ENCODE assay signal across 9 mouse cellular contexts in genomic region chr5:104131544-104131943, GRCm38 (mm10). TPM values are rescaled to one million over a fixed set of nuclear protein-coding genes. Genes with fewer than 3 reads are reported as not detected.
A peak's percentile ranks its signal among the peaks of the same experiment; 100 is the strongest.
DNase-seq lines count a peak whose midpoint lies in the region; ATAC-seq and TF ChIP-seq lines count a peak whose summit lies in the region.
"Had no signal": no experiment of that assay in that cellular context is flagged by ENCODE, and none has a peak within 500 bp of the region (broad histone marks: within the 10 kb centered on the region; RNA-seq: fewer than 3 reads in every experiment).

No protein-coding gene starts in this region.

- H3K9ac ChIP-seq in hindbrain, postnatal 0 days (replicated peaks; ENCODE audit: low read length) = no peak overlapping the region
- H3K9ac ChIP-seq in hindbrain, embryonic 12.5 days = no peak overlapping the region
- H3K9ac ChIP-seq in forebrain, embryonic 15.5 days (replicated peaks) = no peak overlapping the region

- H3K4me3 ChIP-seq in hindbrain, postnatal 0 days (ENCODE audit: low read length) = no peak overlapping the region
- H3K4me3 ChIP-seq in hindbrain, embryonic 12.5 days = no peak overlapping the region
- no peak overlapping the region for H3K4me3 ChIP-seq in forebrain, embryonic 15.5 days

- no peaks in the 10 kb centered on the region; the same call in 1 of the 2 replicates for H3K4me1 ChIP-seq in hindbrain, postnatal 0 days (ENCODE audit: insufficient read depth, low read length)
- H3K4me1 ChIP-seq in hindbrain, embryonic 12.5 days = no peaks in the 10 kb centered on the region
- H3K4me1 ChIP-seq in forebrain, embryonic 15.5 days = no peaks in the 10 kb centered on the region

- no peaks in the 10 kb centered on the region for H3K9me3 ChIP-seq in hindbrain, postnatal 0 days (ENCODE audit: low read length)
- H3K9me3 ChIP-seq in hindbrain, embryonic 12.5 days (replicated peaks) = no peaks in the 10 kb centered on the region
- no peaks in the 10 kb centered on the region for H3K9me3 ChIP-seq in forebrain, embryonic 15.5 days

- no peaks in the 10 kb centered on the region for H3K27me3 ChIP-seq in hindbrain, postnatal 0 days (ENCODE audit: insufficient read depth, low read length)
- H3K27me3 ChIP-seq in hindbrain, embryonic 12.5 days = no peaks in the 10 kb centered on the region
- no peaks in the 10 kb centered on the region for H3K27me3 ChIP-seq in forebrain, embryonic 15.5 days

- peak; percentile 69; the same call in 1 of the 2 replicates for ATAC-seq in hindbrain, postnatal 0 days
- no peak for ATAC-seq in hindbrain, embryonic 12.5 days (ENCODE audit: low FRiP score)
- ATAC-seq in forebrain, embryonic 15.5 days (replicated peaks) = no peak

- 68% methylated on average over 4 of the region's 4 CpGs for WGBS in hindbrain, postnatal 0 days
- 68% methylated on average over 4 of the region's 4 CpGs for WGBS in hindbrain, embryonic 12.5 days
- 77% methylated on average over 4 of the region's 4 CpGs for WGBS in forebrain, embryonic 15.5 days

- peak; percentile 69 for DNase-seq in hindbrain, postnatal 0 days (ENCODE audit: low spot score)
- peak; percentile 41 for DNase-seq in ES-CJ7 (ENCODE audit: low read depth, low spot score)
- DNase-seq in adrenal gland, postnatal 36 days = peak; percentile 60 to 72
- peak; percentile 70 to 75 for DNase-seq in kidney, postnatal 25 days
- no peak for DNase-seq in spleen, postnatal 36 days (ENCODE audit: low spot score in 2 of 2)
- DNase-seq in retina, embryonic 14.5 days (ENCODE audit: low spot score) = no peak

- H3K4me2 ChIP-seq in hindbrain, postnatal 0 days (ENCODE audit: low read depth, low read length) = no peak overlapping the region
- no peak overlapping the region for H3K4me2 ChIP-seq in hindbrain, embryonic 12.5 days (replicated peaks)
- H3K4me2 ChIP-seq in forebrain, embryonic 15.5 days (replicated peaks) = no peak overlapping the region

- no peak overlapping the region for H3K27ac ChIP-seq in hindbrain, postnatal 0 days
- no peak overlapping the region for H3K27ac ChIP-seq in hindbrain, embryonic 12.5 days
- no peak overlapping the region for H3K27ac ChIP-seq in forebrain, embryonic 15.5 days (replicated peaks)

- H3K36me3 ChIP-seq in hindbrain, postnatal 0 days (ENCODE audit: insufficient read depth, low read length) = no peaks in the 10 kb centered on the region
- H3K36me3 ChIP-seq in hindbrain, embryonic 12.5 days = no peaks in the 10 kb centered on the region
- no peaks in the 10 kb centered on the region for H3K36me3 ChIP-seq in forebrain, embryonic 15.5 days

- TF ChIP-seq CTCF in hindbrain, postnatal 0 days (IDR thresholded peaks at IDR 0.05; ENCODE audit: low read depth) = peak; percentile 85

RNA-seq across cellular contexts. Expression of gene Sparcl1, which starts 18.0 kb away (rescaled TPM):
- total RNA-seq in hindbrain, postnatal 0 days (2014; rRNA removed) = 660 and 723 TPM in 2 replicates
- 782 and 913 TPM in 2 replicates for polyA plus RNA-seq in hindbrain, postnatal 0 days (2015; fragmentation: Nextera tagmentation; extraction: Ambion mirVana)
- 78.8 and 85.8 TPM in 2 replicates for polyA plus RNA-seq in hindbrain, embryonic 12.5 days (2016; fragmentation: Nextera tagmentation; extraction: Ambion mirVana)
- total RNA-seq in adrenal gland, postnatal 36 days (2021) = 10 to 100 TPM; 24.9 to 34.7 TPM
- polyA plus RNA-seq in forebrain, embryonic 15.5 days (2015; fragmentation: Nextera tagmentation; extraction: Ambion mirVana) = 84.2 and 92.8 TPM in 2 replicates

RNA-seq across cellular contexts. Expression of gene Dspp, which starts 39.0 kb away (rescaled TPM):
- not detected in 2 replicates for total RNA-seq in hindbrain, postnatal 0 days (2014; rRNA removed)
- not detected in 2 replicates for polyA plus RNA-seq in hindbrain, postnatal 0 days (2015; fragmentation: Nextera tagmentation; extraction: Ambion mirVana)
- not detected in 2 replicates for polyA plus RNA-seq in hindbrain, embryonic 12.5 days (2016; fragmentation: Nextera tagmentation; extraction: Ambion mirVana)
- total RNA-seq in adrenal gland, postnatal 36 days (2021) = not detected
- polyA plus RNA-seq in forebrain, embryonic 15.5 days (2015; fragmentation: Nextera tagmentation; extraction: Ambion mirVana) = 0.06 TPM in 1 of 2 replicates, not detected in the other

RNA-seq across cellular contexts. Expression of gene Gm17660, which starts 54.1 kb away (rescaled TPM):
- total RNA-seq in hindbrain, postnatal 0 days (2014; rRNA removed) = 0.58 TPM in 1 of 2 replicates, not detected in the other
- 0.61 TPM in 1 of 2 replicates, not detected in the other for polyA plus RNA-seq in hindbrain, postnatal 0 days (2015; fragmentation: Nextera tagmentation; extraction: Ambion mirVana)
- polyA plus RNA-seq in hindbrain, embryonic 12.5 days (2016; fragmentation: Nextera tagmentation; extraction: Ambion mirVana) = not detected in 2 replicates
- not detected for total RNA-seq in adrenal gland, postnatal 36 days (2021)
- 0.47 TPM in 1 of 2 replicates, not detected in the other for polyA plus RNA-seq in forebrain, embryonic 15.5 days (2015; fragmentation: Nextera tagmentation; extraction: Ambion mirVana)
- total RNA-seq: left cerebral cortex, postnatal 10 days had no signal

Comparison
In these comparisons a context has a peak if more than half of its experiments do, and no peak if none do; other contexts are left out.
1. DNase-seq: peak in hindbrain, postnatal 0 days (single experiment), ES-CJ7 (single experiment), adrenal gland, postnatal 36 days (2 of 2) and kidney, postnatal 25 days (2 of 2); none in spleen, postnatal 36 days (0 of 2) and retina, embryonic 14.5 days (single experiment).